Mouse (Mus musculus) left cerebral cortex, postnatal 36 days (tissue): ENCODE data around the gene Hist1h4f. TPM values are rescaled to one million over a fixed set of nuclear protein-coding genes. Genes with fewer than 3 reads are reported as not detected.

ENCODE experiments used
- microRNA-seq: library from miRNA; unstranded; fragments of <30 nt; microRNA quantifications from one replicate; pipeline ENCODE4 v1.2.0, GENCODE M21; 2022
- total RNA-seq, 2 experiments: library from RNA; stranded (reverse); gene quantifications; 2 replicates each; pipeline ENCODE4 v1.2.3; 2021

The Hist1h4f gene
- total RNA-seq, 2 experiments from 2014 or later: 173 to 184 TPM

Small RNA genes within 50 kb of the gene (microRNA-seq; reads per million reads assigned to microRNA genes)
- gene Gm44297 (not detected), gene Gm44359 (not detected), gene Gm44394 (not detected), gene n-TStga1 (not detected)

Other genes with a start within 250 kb of the Hist1h4f start
- gene Zfp322a, start 182.4 kb downstream of the Hist1h4f start, total RNA-seq: 10 to 100 TPM; 26.3 to 35.5 TPM
- gene Abt1, start 127.8 kb downstream of the Hist1h4f start, total RNA-seq: 1 to 10 TPM; 8.4 to 8.5 TPM
- gene Btn1a1, start 85.7 kb downstream of the Hist1h4f start, total RNA-seq: not detected
- gene Btn2a2, start 62.8 kb downstream of the Hist1h4f start, total RNA-seq: 1 to 10 TPM in 1 of 2 experiments, under 1 TPM in 1; 0.93 to 1.5 TPM
- gene Hist1h4h, start 20.6 kb downstream of the Hist1h4f start, total RNA-seq: 100 to 1,000 TPM; 319 to 326 TPM
- gene Hist1h2af, start 17.7 kb downstream of the Hist1h4f start, total RNA-seq: 1 to 10 TPM; 6.2 to 7.0 TPM
- 1 to 10 TPM; 3.6 to 4.6 TPM for gene Hist1h3g, start 16.2 kb downstream of the Hist1h4f start, total RNA-seq
- gene Hist1h2bh, start 8.3 kb downstream of the Hist1h4f start, total RNA-seq: 1 to 10 TPM in 1 of 2 experiments, under 1 TPM in 1; 0.79 to 1.2 TPM
- 10 to 100 TPM; 17.9 to 18.2 TPM for gene Hist1h3f, start 7.6 kb downstream of the Hist1h4f start, total RNA-seq
- 1 to 10 TPM; 4.7 to 6.5 TPM for gene Hist1h1d, start 1.6 kb upstream of the Hist1h4f start, total RNA-seq
- gene Hist1h3e, start 10.7 kb upstream of the Hist1h4f start, total RNA-seq: 10 to 100 TPM; 46.6 to 51.6 TPM
- gene Hist1h2ae, start 19.6 kb upstream of the Hist1h4f start, total RNA-seq: 1 to 10 TPM; 6.2 to 7.8 TPM
- 10 to 100 TPM; 86.3 to 99.7 TPM for gene Hist1h2bg, start 19.7 kb upstream of the Hist1h4f start, total RNA-seq
- gene Hist1h2bf, start 22.5 kb upstream of the Hist1h4f start, total RNA-seq: 10 to 100 TPM; 20.6 to 28.9 TPM
- gene Hist1h2ad, start 22.7 kb upstream of the Hist1h4f start, total RNA-seq: 1 to 10 TPM; 3.1 to 8.2 TPM
- 10 to 100 TPM in 1 of 2 experiments, 1 to 10 TPM in 1; 7.7 to 10.8 TPM for gene Hist1h3d, start 24.1 kb upstream of the Hist1h4f start, total RNA-seq
- gene Hist1h4d, start 29.9 kb upstream of the Hist1h4f start, total RNA-seq: 100 to 1,000 TPM; 160 to 166 TPM
- 1 to 10 TPM; 7.0 to 7.4 TPM for gene Hist1h2be, start 69.5 kb upstream of the Hist1h4f start, total RNA-seq
- 10 to 100 TPM; 70.8 to 73.2 TPM for gene Hist1h1e, start 70.9 kb upstream of the Hist1h4f start, total RNA-seq
- gene Hist1h2ac, start 132.3 kb upstream of the Hist1h4f start, total RNA-seq: 1 to 10 TPM; 2.5 to 2.9 TPM
- gene Hist1h2bc, start 132.6 kb upstream of the Hist1h4f start, total RNA-seq: 10 to 100 TPM; 32.1 to 33.8 TPM
- gene Hist1h1t, start 144.2 kb upstream of the Hist1h4f start, total RNA-seq: not detected
- 100 to 1,000 TPM; 107 to 117 TPM for gene Hist1h4c, start 146.8 kb upstream of the Hist1h4f start, total RNA-seq
- gene Hfe, start 159.2 kb upstream of the Hist1h4f start, total RNA-seq: 1 to 10 TPM; 2.4 to 3.7 TPM
- gene Hist1h1c, start 187.2 kb upstream of the Hist1h4f start, total RNA-seq: 10 to 100 TPM; 68.2 to 74.7 TPM
- 1 to 10 TPM; 1.9 to 2.6 TPM for gene Hist1h3c, start 194.0 kb upstream of the Hist1h4f start, total RNA-seq
- gene Hist1h2bb, start 195.1 kb upstream of the Hist1h4f start, total RNA-seq: 10 to 100 TPM; 17.9 to 19.8 TPM
- 10 to 100 TPM; 28.3 to 44.5 TPM for gene Hist1h2ab, start 199.5 kb upstream of the Hist1h4f start, total RNA-seq
- gene Hist1h3b, start 200.6 kb upstream of the Hist1h4f start, total RNA-seq: 10 to 100 TPM in 1 of 2 experiments, 1 to 10 TPM in 1; 9.7 to 14.5 TPM
- gene Hist1h4b, start 205.4 kb upstream of the Hist1h4f start, total RNA-seq: 10 to 100 TPM; 87.5 to 90.3 TPM
- gene Hist1h4a, start 209.6 kb upstream of the Hist1h4f start, total RNA-seq: 10 to 100 TPM; 62.2 to 71.7 TPM
- 10 to 100 TPM; 41.3 to 42.8 TPM for gene Hist1h3a, start 210.7 kb upstream of the Hist1h4f start, total RNA-seq
- 10 to 100 TPM; 26.1 to 28.4 TPM for gene Hist1h1a, start 212.0 kb upstream of the Hist1h4f start, total RNA-seq
- not detected for gene Trim38, start 218.3 kb upstream of the Hist1h4f start, total RNA-seq